Mouse (Mus musculus): ENCODE results near the gene Cyth3.
A peak's percentile ranks its signal among the peaks of the same experiment; 100 is the strongest.

Gene Cyth3

DNA sequence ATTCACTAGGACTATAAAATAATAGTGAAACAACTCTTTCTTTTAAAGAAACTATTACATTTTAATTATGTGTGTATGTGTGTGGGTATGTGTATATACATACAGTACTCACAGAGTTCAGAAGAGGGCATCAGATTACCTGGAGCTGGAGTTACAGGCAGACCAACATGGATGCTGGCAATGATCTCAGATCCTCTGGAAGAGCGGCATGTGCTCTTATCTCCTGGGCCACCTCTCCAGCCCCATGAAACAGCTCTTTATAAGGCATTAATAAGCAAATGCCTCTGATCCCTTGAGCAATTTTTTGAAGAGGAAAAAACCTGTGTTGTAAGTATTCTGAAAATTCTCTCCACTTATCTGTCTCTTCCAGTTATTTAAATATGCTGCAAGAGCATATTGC is 43.8 kb downstream of the Cyth3 start:
- DNase-seq (ENCODE audit: low spot score in 2 of 2), result no peak

DNA sequence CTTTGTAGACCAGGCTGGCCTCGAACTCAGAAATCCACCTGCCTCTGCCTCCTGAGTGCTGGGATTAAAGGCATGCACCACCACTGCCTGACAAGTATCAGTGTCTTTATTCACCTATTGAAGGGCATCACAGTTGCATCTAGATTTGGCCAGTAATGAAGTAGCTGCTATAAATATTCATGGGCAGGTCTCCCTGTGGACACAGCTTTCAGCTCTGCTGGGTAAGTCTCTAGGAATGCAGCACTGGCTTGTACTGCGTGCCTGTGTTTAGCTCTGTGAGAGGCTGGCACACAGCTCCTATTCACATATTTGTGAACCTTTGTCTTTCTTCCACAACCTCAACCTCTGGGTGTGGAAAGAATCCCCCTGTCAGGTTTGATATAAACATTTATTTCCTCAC is 46.6 kb downstream of the Cyth3 start:
- no peak for DNase-seq (ENCODE audit: low spot score in 2 of 2)

DNA sequence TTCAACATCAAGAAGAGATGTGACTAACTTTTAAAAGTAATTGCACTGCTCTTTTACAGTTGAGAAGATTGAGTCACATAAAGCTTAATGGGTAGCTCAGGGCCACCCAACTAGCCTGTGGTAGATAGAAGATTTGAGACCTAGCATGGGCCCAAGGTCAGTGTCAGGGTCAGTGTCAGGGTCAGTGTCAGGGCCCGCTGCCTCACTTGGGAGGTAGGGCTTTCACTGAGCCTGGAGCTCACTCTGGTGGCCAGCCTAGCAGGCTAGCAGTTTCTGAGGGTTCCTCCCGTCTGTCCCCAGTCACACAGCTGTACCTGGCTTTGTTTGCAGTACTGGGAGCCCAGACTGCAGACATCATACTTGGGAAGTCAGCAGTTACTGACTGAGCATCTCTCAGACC is 47.1 kb downstream of the Cyth3 start:
- no peak for DNase-seq (ENCODE audit: low spot score in 2 of 2)

DNA sequence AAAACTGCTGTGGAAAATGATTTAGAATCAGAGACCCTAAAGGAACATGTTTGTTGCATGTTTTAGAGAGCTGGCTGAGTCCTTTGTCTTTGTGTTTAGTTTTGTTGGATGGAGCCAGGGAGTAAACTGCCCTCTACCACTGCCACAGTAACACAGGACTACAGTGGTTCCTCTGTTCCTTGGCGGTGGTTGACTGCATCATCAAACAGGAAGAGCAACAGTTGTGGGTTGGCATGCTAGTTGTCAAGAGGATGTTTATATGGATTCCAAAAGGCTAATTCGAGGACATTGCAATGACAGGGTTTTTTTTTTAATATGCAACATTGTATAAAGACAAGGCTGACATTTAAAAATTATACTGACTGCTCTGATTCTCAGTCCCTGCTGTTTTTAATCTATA is 47.6 kb downstream of the Cyth3 start:
- DNase-seq (ENCODE audit: low spot score in 2 of 2), result no peak

DNA sequence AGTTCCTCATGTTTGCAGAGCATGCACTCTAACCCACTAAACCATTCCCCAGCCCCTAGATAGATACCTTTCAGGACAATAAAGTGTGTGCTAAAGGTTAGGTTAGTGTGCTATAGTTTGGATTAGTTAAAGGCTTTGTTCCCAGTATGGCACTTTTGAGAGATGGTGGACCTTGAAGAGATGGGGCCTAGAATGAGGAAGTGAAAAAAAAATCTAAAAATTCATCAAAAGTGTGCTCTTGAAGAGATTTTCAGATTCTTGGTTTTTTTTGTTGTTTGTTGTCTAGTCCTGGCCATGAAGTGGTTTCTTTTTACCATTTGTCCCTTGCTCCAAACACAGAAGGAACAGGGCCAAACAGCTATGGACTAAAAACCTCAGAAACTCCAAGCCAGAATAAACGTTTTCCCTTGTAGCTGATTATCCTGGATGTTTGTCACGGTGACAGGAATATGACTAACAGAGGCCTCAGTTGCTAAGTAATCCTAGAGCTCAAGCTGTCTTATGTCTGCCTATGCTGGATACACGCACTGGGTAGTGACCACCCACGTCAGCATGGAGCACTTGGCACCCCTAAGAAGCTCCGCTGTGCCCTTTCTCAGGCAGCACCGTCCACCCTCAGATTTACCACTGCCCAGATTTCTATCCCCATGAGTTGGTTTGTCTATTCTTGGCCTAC is 48.6 kb downstream of the Cyth3 start:
- DNase-seq (ENCODE audit: low spot score in 2 of 2), result no peak

DNA sequence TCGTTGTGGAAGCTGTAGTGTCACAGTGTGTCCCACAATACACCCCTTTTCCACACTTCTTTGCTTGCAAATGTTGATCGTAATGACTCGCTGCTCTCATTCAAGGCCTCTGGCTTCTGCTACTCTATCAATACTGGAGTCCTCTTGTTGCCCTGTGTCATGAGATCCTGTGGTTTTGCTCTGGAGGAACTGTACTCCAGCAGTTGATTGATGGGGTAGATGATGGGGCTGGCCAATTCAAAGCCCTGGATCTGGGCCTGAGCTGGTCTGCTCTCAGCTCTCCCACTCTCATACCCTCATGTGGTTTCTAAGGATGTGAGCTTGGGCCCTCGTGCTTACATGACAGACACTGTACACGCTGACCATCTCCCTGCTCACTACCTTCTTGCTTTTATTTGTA is 52.3 kb downstream of the Cyth3 start:
- no peak for DNase-seq (ENCODE audit: low spot score in 2 of 2)

DNA sequence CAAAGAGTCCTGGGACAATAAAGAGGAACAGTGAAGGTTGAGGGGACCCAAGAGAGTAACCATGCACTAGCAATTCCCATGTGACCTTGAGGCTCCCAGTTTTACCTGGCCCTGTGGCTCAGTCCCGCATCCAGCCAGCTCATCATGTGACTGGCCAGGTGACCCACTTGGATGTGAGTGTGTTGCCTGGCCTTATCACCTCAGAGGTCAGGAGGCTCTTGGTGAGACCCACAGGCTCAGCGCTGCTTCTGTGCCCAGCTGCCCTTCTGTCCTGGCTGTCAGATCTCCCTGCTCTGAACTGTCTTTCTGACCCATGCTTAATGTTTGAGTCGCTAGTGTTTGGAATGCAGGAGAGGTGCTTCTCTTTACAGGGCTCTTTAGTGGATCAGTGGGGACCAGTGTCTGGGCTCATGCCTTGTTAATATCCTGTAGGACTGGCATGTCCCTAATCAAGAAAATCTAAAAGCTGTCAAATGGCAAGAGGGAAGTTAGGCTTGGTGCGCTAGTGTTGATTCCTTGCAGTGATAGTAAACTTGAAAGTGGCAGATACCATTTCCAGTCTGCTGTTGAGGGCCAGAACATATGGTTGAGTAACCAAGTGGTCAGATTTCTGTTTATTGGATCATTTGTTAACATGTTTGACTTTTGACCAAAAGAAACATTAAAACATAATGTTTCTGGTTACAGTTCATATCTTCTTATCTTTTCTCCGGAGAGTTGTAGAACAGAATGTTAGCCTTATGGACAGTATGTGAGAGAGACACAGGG is 54.2 kb downstream of the Cyth3 start:
- DNase-seq (ENCODE audit: low spot score in 2 of 2), result no peak

DNA sequence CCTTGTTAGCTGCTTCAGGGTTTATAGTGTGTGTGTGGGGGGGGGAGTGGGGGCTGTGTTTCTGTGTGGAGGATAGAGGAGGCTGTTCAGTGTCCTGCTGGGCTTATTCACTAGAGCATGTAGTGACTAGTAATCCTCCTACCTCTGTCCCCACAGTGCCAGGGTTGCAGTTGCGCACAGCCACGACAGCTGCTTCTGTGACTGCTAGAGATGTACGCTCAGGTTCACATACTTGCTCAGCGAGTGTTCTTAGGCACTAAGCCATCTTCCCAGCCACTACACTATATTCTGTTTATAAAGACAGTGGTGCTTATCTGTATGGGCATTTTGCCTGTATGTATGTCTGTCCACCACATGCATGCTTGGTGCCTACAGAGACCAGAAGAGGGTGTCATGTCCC is 55.1 kb downstream of the Cyth3 start:
- DNase-seq (ENCODE audit: low spot score in 2 of 2), result no peak

DNA sequence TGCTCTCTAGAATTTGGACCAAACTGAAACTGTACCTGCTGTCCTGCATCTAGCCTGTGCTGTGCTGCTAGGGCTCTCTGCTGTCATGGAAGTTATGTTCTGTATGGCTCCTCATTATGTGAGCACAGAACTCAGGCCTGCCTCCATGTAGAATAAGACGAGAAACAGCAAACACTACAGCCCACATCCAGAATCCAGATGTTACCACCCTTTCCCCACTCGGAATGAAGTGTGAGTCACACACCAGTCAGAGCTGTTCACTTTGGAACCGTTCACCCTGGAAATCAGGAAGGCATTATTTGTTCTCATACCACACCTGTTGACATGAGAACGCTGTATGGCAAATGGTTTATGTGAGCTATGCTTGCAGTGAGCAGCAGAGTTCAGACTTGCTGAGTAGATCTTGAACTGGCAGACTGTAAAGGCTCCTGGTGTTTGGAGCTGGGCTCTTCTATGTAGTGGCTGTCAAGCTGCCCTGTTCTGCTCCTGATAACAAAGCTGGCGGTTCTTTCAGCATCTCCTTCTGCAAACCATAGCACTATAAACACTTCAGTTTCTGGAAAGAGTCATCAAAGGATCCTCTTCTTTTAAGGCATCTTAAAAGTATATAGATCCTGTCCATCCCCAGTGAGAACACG is 56.5 kb downstream of the Cyth3 start:
- DNase-seq (ENCODE audit: low spot score in 2 of 2), result no peak

DNA sequence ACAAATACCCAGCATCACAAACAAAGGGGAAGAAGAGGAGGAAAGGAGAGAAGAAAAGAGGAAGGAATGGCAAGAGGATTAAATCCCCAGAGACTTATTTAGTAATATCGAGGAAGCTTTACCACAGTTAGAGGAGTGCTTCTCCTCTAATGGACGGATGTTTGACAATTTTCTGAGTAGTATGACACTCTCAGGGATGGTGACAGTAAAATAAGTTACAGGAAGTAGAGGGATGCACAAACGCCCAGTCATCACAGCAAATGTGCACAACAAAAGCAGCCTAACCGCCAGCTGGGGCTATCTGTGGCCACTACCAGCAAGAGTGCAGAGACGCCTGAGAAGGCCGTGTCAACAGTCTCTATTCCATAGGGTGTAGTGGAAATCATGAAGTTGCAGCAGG is 57.4 kb downstream of the Cyth3 start:
- no peak for DNase-seq (ENCODE audit: low spot score in 2 of 2)

DNA sequence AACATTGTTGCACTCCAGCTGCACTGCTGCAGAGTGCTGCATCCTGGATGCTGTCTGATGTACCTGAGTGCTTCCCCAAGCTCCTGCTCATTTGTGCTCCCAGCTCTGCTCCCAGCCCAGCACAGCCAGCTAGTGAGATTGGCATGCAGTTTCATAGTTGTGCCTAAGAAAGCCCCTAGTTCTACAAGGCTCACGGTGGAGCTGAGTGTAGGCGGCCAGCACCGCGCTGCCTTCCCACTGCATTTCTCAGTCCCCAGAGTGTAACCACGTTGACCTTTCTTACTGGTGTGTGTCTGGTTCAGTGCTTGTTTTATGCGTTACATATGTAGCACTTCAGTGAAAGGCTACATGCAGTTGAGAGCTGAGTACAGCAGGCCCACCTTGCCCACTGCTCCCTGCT is 61.4 kb downstream of the Cyth3 start:
- DNase-seq (ENCODE audit: low spot score in 2 of 2), result no peak

DNA sequence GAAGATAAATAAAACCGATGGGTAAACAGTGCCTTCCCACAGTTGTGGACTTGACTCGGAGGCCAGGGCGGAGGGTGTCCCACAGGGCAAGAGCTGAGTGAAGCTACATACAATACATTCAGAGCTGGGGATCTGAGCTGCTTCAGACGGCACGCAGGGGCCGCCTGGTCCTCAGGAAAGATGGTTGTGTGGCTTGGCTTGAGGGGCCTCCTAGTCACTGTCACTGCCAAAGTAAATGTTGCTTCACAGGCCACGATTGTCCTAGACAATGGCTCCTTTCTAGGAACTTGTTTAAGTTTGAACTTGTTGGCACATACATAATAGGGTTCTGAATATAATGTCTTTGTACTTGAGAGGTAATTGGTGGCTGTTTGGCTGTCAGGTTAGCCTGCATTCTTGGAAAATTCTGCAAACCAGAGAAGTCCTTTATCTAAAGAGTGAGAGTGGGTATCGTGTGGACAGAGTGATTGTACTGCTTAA is 62.7 kb downstream of the Cyth3 start:
- no peak for DNase-seq (ENCODE audit: low spot score in 2 of 2)

DNA sequence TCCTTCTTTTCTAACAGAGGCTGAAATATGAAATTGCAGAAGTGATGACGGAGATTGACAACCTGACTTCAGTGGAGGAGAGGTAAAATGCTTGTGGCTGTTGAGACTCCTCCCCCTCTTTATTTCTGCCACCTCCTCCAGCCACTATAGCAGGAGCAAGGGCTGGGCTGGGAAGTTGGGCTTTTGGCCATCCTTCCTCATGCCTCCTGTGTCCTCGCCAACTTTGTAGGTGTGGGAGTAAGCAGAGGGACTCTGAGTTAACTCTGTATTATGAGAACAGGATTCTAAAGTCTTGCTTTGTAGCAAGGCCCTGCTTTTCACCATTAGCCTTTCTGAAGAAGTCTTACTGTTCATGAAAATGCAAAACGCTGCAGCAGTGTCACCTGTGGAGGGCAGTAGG is 64.2 kb downstream of the Cyth3 start:
- no peak for DNase-seq (ENCODE audit: low spot score in 2 of 2)

DNA sequence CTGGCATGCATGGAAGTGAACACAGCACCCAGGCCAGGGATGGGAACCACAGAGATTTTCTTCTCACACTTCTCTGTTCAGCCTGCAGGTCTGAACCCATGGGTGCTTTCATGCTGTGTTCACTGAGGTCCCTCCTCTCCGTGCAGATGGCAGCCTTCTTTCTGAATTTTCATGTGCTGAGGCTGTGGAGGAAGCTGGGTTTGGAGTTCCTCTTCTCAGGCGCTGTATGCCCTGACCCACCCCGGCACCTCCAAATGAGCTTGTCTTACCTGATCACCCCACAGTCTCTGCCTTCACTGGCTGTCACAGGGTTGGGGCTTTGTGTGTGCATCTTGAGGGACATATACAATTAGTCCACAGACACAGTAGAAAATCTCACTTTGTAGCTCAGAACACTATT is 65.3 kb downstream of the Cyth3 start:
- DNase-seq (ENCODE audit: low spot score in 2 of 2), result no peak

DNA sequence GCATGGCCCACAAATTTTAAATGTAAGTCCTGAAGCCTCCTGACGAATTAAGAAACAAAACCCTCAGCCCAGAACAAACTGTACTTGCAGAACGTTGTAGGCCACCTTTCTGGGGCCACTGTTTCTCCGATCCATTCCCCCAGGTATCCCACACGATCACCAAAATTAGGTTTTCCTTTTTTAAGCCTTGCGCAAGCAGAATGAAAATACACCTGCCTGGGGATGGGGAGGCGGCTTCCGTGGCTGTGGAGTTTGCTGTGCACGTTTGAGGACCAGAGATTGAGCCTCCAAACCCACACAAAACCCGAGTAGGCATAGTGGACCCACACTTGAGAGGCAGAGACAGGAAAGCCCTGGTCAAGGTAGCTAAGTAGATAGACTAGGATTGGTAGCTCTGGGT is 68.1 kb downstream of the Cyth3 start:
- no peak for DNase-seq (ENCODE audit: low spot score in 2 of 2)

DNA sequence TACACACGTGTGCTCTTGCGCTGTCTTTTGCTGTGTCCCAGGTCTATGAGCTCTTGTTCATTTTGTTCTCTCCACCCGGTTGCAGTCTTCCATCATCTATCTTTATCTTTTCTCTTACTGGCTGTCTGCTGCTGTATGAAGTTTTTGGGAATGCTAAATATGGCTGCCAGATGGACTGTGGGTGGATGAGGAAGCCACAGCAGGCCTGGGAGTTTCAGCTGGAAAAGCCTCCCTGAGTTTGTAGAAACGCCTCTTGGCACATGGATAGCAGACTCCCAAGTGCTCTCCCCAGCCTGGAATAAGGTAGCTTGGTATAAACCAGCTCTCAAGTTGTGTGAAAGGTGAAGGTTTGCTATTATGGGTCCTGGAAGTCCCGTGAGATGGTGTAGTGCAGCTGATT is 68.7 kb downstream of the Cyth3 start:
- DNase-seq (ENCODE audit: low spot score in 2 of 2), result no peak

DNA sequence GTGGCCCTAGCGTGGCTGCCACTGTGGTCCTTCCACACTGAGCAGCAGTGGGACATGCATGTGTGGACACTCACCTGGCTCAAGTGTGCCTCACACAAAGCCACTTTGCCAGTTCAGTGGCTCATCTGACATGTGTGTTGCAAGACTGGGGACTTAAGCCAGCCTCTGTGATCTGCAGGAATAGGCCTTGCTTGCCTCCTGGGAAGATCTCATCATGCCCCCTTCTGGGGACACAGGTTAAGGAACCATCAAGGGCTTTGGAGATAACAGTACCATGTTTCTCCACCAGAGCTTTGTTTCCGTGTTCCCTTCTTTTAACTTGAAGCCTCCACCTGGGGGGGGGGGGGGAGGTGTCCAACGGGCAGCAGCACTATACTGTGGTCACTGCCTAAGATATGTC is 74.1 kb downstream of the Cyth3 start:
- no peak for DNase-seq (ENCODE audit: low spot score in 2 of 2)

DNA sequence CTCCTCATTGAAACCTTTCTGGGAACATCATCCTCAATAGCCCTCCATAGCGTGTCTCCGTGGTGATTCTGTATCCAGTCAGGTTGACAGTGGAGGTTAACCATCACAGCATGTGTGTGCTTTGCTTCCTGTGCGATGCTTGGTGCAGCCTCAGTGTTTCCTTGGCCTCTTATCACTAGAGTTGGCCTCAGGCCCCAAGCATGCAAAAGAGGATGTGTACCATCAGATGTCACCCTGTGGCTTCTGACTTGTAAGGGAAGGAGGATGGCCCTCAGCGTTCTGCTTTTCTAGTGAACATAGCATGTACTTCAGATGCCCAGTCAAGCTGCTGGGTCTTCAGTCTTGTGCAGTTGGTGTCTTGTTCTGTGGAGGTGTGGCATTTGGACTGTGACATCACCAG is 76.2 kb downstream of the Cyth3 start:
- no peak for DNase-seq (ENCODE audit: low spot score in 2 of 2)

DNA sequence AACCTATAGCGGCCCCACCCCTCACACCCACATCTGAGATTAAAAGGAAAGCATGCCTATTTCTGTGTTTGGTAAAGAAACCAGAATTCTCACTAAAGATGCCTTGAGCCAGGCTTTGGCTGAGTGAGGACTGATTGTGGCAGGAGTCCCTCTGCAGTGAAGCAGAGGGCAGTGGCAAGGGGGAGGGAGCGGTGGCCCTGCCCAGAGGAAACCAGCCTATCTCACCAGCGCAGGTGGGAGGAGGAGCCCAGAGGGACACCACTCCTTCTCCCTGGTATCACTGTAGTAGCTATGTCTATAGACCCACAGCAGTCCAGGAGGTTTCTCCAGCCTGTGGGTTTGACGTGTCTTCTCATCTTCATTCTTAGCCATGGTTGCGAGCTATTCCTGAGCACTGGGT is 78.0 kb downstream of the Cyth3 start:
- peak; percentile 65 to 70 for DNase-seq (ENCODE audit: low spot score in 2 of 2)

DNA sequence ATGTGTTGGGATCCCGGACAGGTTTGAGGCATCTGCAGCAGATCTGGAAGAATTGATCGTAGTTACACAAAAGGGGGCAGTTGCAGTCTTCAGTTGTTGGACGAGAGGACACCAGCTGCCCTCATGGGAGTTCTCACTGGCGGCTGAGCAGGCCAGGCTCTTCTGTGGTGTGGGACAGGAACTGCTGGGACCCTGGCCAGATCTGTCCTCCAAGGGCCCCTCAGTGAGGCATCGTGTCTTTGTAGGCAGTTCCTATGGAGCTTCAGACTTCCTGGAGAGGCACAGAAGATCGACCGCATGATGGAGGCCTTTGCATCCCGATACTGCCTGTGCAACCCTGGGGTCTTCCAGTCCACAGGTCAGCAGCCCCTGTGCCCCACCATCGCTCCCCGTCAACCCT is 78.8 kb downstream of the Cyth3 start:
- DNase-seq (ENCODE audit: low spot score in 2 of 2), result no peak

DNA sequence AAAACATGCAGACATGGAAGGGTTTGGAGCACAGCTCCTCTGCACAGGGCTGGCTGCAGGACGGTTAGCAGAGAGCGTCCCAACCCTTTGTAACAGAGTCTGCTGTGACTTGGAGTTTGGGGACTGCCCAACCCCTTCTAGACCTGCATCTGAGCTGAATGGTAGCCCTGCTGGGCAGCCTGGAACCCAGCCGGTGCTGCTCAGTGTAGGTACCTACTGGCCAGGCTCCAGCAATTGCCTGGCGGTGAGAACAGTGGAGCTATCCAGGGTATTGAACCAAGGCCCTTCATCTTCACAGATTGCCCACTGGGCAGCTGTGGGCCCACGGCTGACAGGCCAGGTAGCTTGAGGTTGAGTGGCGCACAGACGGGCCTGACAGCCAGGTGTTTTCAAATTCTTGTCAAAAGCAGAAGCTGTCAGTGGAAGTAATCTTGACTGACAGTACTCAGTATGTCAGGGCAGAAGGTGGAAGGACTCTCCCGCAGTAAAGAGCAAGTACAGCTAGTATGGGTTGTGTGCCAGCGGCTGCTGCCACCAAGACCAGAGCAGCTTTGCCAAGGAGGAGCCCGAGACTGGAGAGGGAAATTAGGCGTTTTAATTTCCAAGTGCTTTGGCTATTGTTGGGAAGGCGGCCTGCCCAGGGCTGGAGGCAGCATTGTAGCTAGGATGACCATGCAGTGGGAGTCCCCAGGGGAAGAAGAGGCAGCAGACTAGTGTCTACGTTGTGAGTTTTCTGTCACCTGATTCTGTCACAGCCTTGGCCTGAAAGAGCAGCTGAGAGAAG is 82.8 kb downstream of the Cyth3 start:
- DNase-seq (ENCODE audit: low spot score in 2 of 2), result no peak

DNA sequence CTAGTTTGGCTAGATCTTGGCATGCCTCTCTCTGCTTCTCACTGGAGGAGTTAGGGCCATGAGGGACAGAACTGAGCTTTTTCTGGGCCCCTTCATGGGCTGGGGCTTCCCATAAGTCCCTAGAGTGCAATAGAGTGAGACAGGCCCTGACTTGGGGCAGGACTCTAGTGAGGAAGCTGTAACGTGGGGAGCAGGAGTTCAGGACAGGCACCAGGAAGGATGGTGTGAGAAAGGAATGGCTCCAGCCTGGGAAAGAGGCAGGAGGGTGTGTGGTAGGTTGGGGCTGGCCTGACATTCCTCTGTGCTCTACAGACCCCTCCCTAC is 83.4 kb downstream of the Cyth3 start:
- DNase-seq (ENCODE audit: low spot score in 2 of 2), result no peak

Measured in spleen, postnatal 14 days (tissue).